Mouse (Mus musculus): Measurements from ENCODE around the gene Mab21l3. TPM values are rescaled to one million over a fixed set of nuclear protein-coding genes. Genes with fewer than 3 reads are reported as not detected.

Gene Mab21l3
- polyA plus RNA-seq (2014; fragmentation: Nextera tagmentation; extraction: Ambion mirVana) = 0.40 and 1.00 TPM in 2 replicates

GRCm38 (mm10) chr3:101848816-101849215 lies at the start of gene Mab21l3:
TSS of gene Mab21l3 (minus strand) at chr3:101848959.
- ATAC-seq (replicated peaks; ENCODE audit: insufficient number of reproducible peaks, low FRiP score, low TSS enrichment, low read depth) = no peak
- Histone ChIP-seq H3K4me3 (ENCODE audit: low read depth, low read length) (no peak within 1 kb of the TSS), H3K9me3 (replicated peaks; ENCODE audit: control insufficient read depth, low read length) (no peaks in the 10 kb centered on the region), H3K27ac (replicated peaks; ENCODE audit: low read depth, low read length) (no peak within 1 kb of the TSS), H3K27me3 (ENCODE audit: control insufficient read depth, insufficient read depth, low read length) (no peaks in the 10 kb centered on the region), H3K36me3 (replicated peaks; ENCODE audit: control insufficient read depth, insufficient read depth, low read depth, low read length) (no peaks in the 10 kb centered on the region), H3K4me2 (ENCODE audit: low read depth, low read length) (no peak within 1 kb of the TSS), H3K9ac (replicated peaks; ENCODE audit: low read length) (no peak within 1 kb of the TSS), H3K4me1 (ENCODE audit: control insufficient read depth, insufficient read depth, low read length) (no peaks in the 10 kb centered on the region)
- 84% methylated on average over 5 of the region's 5 CpGs for WGBS
- no peak for DNase-seq (ENCODE audit: low spot score)

GRCm38 (mm10) chr3:101897377-101897974 lies 48.7 kb upstream of the Mab21l3 start:
- H3K9ac ChIP-seq (replicated peaks; ENCODE audit: low read length) = no peak overlapping the region
- no peak overlapping the region for H3K4me2 ChIP-seq (ENCODE audit: low read depth, low read length)
- H3K9me3 ChIP-seq (replicated peaks; ENCODE audit: control insufficient read depth, low read length) = no peaks in the 10 kb centered on the region
- no peak for DNase-seq (ENCODE audit: low spot score)
- no peaks in the 10 kb centered on the region for H3K4me1 ChIP-seq (ENCODE audit: control insufficient read depth, insufficient read depth, low read length)
- no peak overlapping the region for H3K27ac ChIP-seq (replicated peaks; ENCODE audit: low read depth, low read length)
- 90% methylated on average over 15 of the region's 15 CpGs for WGBS
- no peak for ATAC-seq (replicated peaks; ENCODE audit: insufficient number of reproducible peaks, low FRiP score, low TSS enrichment, low read depth)
- no peak overlapping the region for H3K4me3 ChIP-seq (ENCODE audit: low read depth, low read length)
- no peaks in the 10 kb centered on the region for H3K27me3 ChIP-seq (ENCODE audit: control insufficient read depth, insufficient read depth, low read length)
- H3K36me3 ChIP-seq (replicated peaks; ENCODE audit: control insufficient read depth, insufficient read depth, low read depth, low read length) = no peaks in the 10 kb centered on the region

GRCm38 (mm10) chr3:101896893-101897292 lies 48.1 kb upstream of the Mab21l3 start:
- Histone ChIP-seq H3K4me2 (ENCODE audit: low read depth, low read length) (no peak overlapping the region), H3K9me3 (replicated peaks; ENCODE audit: control insufficient read depth, low read length) (no peaks in the 10 kb centered on the region), H3K9ac (replicated peaks; ENCODE audit: low read length) (no peak overlapping the region), H3K27ac (replicated peaks; ENCODE audit: low read depth, low read length) (no peak overlapping the region), H3K27me3 (ENCODE audit: control insufficient read depth, insufficient read depth, low read length) (no peaks in the 10 kb centered on the region), H3K36me3 (replicated peaks; ENCODE audit: control insufficient read depth, insufficient read depth, low read depth, low read length) (no peaks in the 10 kb centered on the region), H3K4me3 (ENCODE audit: low read depth, low read length) (no peak overlapping the region), H3K4me1 (ENCODE audit: control insufficient read depth, insufficient read depth, low read length) (no peaks in the 10 kb centered on the region)
- DNase-seq (ENCODE audit: low spot score) (peak; percentile 88), ATAC-seq (replicated peaks; ENCODE audit: insufficient number of reproducible peaks, low FRiP score, low TSS enrichment, low read depth) (no peak)
- 28% methylated on average over 9 of the region's 9 CpGs for WGBS

- ATAC-seq (replicated peaks; ENCODE audit: insufficient number of reproducible peaks, low FRiP score, low TSS enrichment, low read depth) (no peak), DNase-seq (ENCODE audit: low spot score) (no peak)
- H3K9ac ChIP-seq (replicated peaks; ENCODE audit: low read length) = no peak overlapping the region
- no peak overlapping the region for H3K27ac ChIP-seq (replicated peaks; ENCODE audit: low read depth, low read length)
- no peaks in the 10 kb centered on the region for H3K9me3 ChIP-seq (replicated peaks; ENCODE audit: control insufficient read depth, low read length)
- H3K36me3 ChIP-seq (replicated peaks; ENCODE audit: control insufficient read depth, insufficient read depth, low read depth, low read length) = no peaks in the 10 kb centered on the region
- WGBS = 81% methylated on average over 7 of the region's 7 CpGs
- H3K4me3 ChIP-seq (ENCODE audit: low read depth, low read length) = no peak overlapping the region
- H3K27me3 ChIP-seq (ENCODE audit: control insufficient read depth, insufficient read depth, low read length) = no peaks in the 10 kb centered on the region
- H3K4me1 ChIP-seq (ENCODE audit: control insufficient read depth, insufficient read depth, low read length) = no peaks in the 10 kb centered on the region
- no peak overlapping the region for H3K4me2 ChIP-seq (ENCODE audit: low read depth, low read length)
Observed at GRCm38 (mm10) chr3:101895376-101895910, 46.7 kb upstream of the Mab21l3 start.

GRCm38 (mm10) chr3:101885591-101885990 lies 36.8 kb upstream of the Mab21l3 start:
- no peak for DNase-seq (ENCODE audit: low spot score)
- no peak for ATAC-seq (replicated peaks; ENCODE audit: insufficient number of reproducible peaks, low FRiP score, low TSS enrichment, low read depth)
- Histone ChIP-seq H3K36me3 (replicated peaks; ENCODE audit: control insufficient read depth, insufficient read depth, low read depth, low read length) (no peaks in the 10 kb centered on the region), H3K9ac (replicated peaks; ENCODE audit: low read length) (no peak overlapping the region), H3K4me3 (ENCODE audit: low read depth, low read length) (no peak overlapping the region), H3K27me3 (ENCODE audit: control insufficient read depth, insufficient read depth, low read length) (no peaks in the 10 kb centered on the region), H3K9me3 (replicated peaks; ENCODE audit: control insufficient read depth, low read length) (no peaks in the 10 kb centered on the region), H3K4me1 (ENCODE audit: control insufficient read depth, insufficient read depth, low read length) (no peaks in the 10 kb centered on the region), H3K4me2 (ENCODE audit: low read depth, low read length) (no peak overlapping the region), H3K27ac (replicated peaks; ENCODE audit: low read depth, low read length) (no peak overlapping the region)
- 62% methylated on average over 3 of the region's 3 CpGs for WGBS

GRCm38 (mm10) chr3:101885041-101885440 lies 36.3 kb upstream of the Mab21l3 start:
- Histone ChIP-seq H3K36me3 (replicated peaks; ENCODE audit: control insufficient read depth, insufficient read depth, low read depth, low read length) (no peaks in the 10 kb centered on the region), H3K4me3 (ENCODE audit: low read depth, low read length) (no peak overlapping the region), H3K4me2 (ENCODE audit: low read depth, low read length) (no peak overlapping the region), H3K4me1 (ENCODE audit: control insufficient read depth, insufficient read depth, low read length) (no peaks in the 10 kb centered on the region), H3K9me3 (replicated peaks; ENCODE audit: control insufficient read depth, low read length) (no peaks in the 10 kb centered on the region), H3K27ac (replicated peaks; ENCODE audit: low read depth, low read length) (no peak overlapping the region), H3K27me3 (ENCODE audit: control insufficient read depth, insufficient read depth, low read length) (no peaks in the 10 kb centered on the region), H3K9ac (replicated peaks; ENCODE audit: low read length) (no peak overlapping the region)
- ATAC-seq (replicated peaks; ENCODE audit: insufficient number of reproducible peaks, low FRiP score, low TSS enrichment, low read depth) (no peak), DNase-seq (ENCODE audit: low spot score) (peak; percentile 26)
- WGBS = 60% methylated on average over 4 of the region's 4 CpGs

- ATAC-seq (replicated peaks; ENCODE audit: insufficient number of reproducible peaks, low FRiP score, low TSS enrichment, low read depth) (no peak), DNase-seq (ENCODE audit: low spot score) (no peak)
- H3K4me1 ChIP-seq (ENCODE audit: control insufficient read depth, insufficient read depth, low read length) = no peaks in the 10 kb centered on the region
- H3K4me3 ChIP-seq (ENCODE audit: low read depth, low read length) = no peak overlapping the region
- 63% methylated on average over 3 of the region's 3 CpGs for WGBS
- H3K36me3 ChIP-seq (replicated peaks; ENCODE audit: control insufficient read depth, insufficient read depth, low read depth, low read length) = no peaks in the 10 kb centered on the region
- no peak overlapping the region for H3K27ac ChIP-seq (replicated peaks; ENCODE audit: low read depth, low read length)
- H3K9ac ChIP-seq (replicated peaks; ENCODE audit: low read length) = no peak overlapping the region
- H3K9me3 ChIP-seq (replicated peaks; ENCODE audit: control insufficient read depth, low read length) = no peaks in the 10 kb centered on the region
- no peak overlapping the region for H3K4me2 ChIP-seq (ENCODE audit: low read depth, low read length)
- no peaks in the 10 kb centered on the region for H3K27me3 ChIP-seq (ENCODE audit: control insufficient read depth, insufficient read depth, low read length)
Observed at GRCm38 (mm10) chr3:101883902-101884301, 35.1 kb upstream of the Mab21l3 start.

- no peak for ATAC-seq (replicated peaks; ENCODE audit: insufficient number of reproducible peaks, low FRiP score, low TSS enrichment, low read depth)
- no peak overlapping the region for H3K27ac ChIP-seq (replicated peaks; ENCODE audit: low read depth, low read length)
- no peaks in the 10 kb centered on the region for H3K27me3 ChIP-seq (ENCODE audit: control insufficient read depth, insufficient read depth, low read length)
- no peaks in the 10 kb centered on the region for H3K4me1 ChIP-seq (ENCODE audit: control insufficient read depth, insufficient read depth, low read length)
- DNase-seq (ENCODE audit: low spot score) = no peak
- 35% methylated on average over 9 of the region's 9 CpGs for WGBS
- H3K9me3 ChIP-seq (replicated peaks; ENCODE audit: control insufficient read depth, low read length) = no peaks in the 10 kb centered on the region
- no peak overlapping the region for H3K4me3 ChIP-seq (ENCODE audit: low read depth, low read length)
- H3K4me2 ChIP-seq (ENCODE audit: low read depth, low read length) = no peak overlapping the region
- no peak overlapping the region for H3K9ac ChIP-seq (replicated peaks; ENCODE audit: low read length)
- H3K36me3 ChIP-seq (replicated peaks; ENCODE audit: control insufficient read depth, insufficient read depth, low read depth, low read length) = no peaks in the 10 kb centered on the region
Observed at GRCm38 (mm10) chr3:101881721-101882120, 33.0 kb upstream of the Mab21l3 start.

All from embryonic facial prominence, embryonic 11.5 days (tissue).